Comparison of ENCODE assay signal across 31 mouse cellular contexts in the genomic region with DNA sequence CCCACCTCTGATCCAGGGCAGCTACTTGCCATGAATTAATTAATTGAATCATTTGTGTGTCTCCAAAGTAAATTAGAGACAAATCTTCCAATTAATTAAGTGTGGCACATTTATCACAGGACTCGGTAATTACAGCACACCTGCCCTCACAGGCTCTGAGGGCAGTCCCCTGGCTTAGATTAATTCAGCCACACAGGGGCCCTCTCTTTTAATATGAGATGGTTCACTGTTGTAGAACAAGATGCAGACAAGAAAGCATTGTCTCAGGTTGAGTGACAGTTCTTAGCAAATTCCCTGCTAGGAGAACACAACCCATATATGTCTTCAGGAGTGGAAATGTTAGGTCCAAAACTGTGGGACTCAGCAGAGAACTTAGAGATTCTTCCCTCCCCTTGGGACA. TPM values are rescaled to one million over a fixed set of nuclear protein-coding genes. Genes with fewer than 3 reads are reported as not detected.
"Had no signal": no experiment of that assay in that cellular context is flagged by ENCODE, and none has a peak within 500 bp of the region (broad histone marks: within the 10 kb centered on the region; RNA-seq: fewer than 3 reads in every experiment).

No protein-coding gene starts in this region.

- DNase-seq: left cerebral cortex, postnatal 4 days; liver; liver, embryonic 13.5 days; liver, postnatal 0 days; lung, adult 18-20 months; lung, adult 2 months; lung, embryonic 14.5 days; lung, postnatal 10 days; lung, postnatal 14 days; lung, postnatal 36 days; lung, postnatal 4 days; midbrain, embryonic 14.5 days had no signal

- H3K27ac ChIP-seq: left cerebral cortex, adult 2 months; limb, embryonic 10.5 days; limb, embryonic 12.5 days; limb, embryonic 13.5 days; limb, embryonic 15.5 days; liver, embryonic 12.5 days; liver, embryonic 13.5 days; liver, embryonic 14.5 days; liver, embryonic 15.5 days; lung, embryonic 15.5 days; macrophage; midbrain, embryonic 10.5 days; midbrain, embryonic 12.5 days; midbrain, embryonic 13.5 days; midbrain, embryonic 15.5 days had no signal

- H3K9me3 ChIP-seq: limb, embryonic 10.5 days; limb, embryonic 12.5 days; limb, embryonic 13.5 days; limb, embryonic 15.5 days; liver, embryonic 12.5 days; liver, embryonic 13.5 days; liver, embryonic 15.5 days; lung, embryonic 15.5 days; megakaryocyte, embryonic 14.5 days; midbrain, embryonic 10.5 days; midbrain, embryonic 12.5 days; midbrain, embryonic 13.5 days; midbrain, embryonic 15.5 days had no signal

- H3K9ac ChIP-seq: limb, embryonic 12.5 days; limb, embryonic 13.5 days; limb, embryonic 15.5 days; liver, embryonic 12.5 days; liver, embryonic 13.5 days; liver, embryonic 14.5 days; liver, embryonic 15.5 days; liver, postnatal 0 days; lung, embryonic 14.5 days; lung, embryonic 15.5 days; midbrain, embryonic 12.5 days; midbrain, embryonic 13.5 days; midbrain, embryonic 15.5 days had no signal

- H3K4me1 ChIP-seq: limb, embryonic 10.5 days; limb, embryonic 12.5 days; limb, embryonic 15.5 days; liver, embryonic 12.5 days; liver, embryonic 13.5 days; liver, embryonic 15.5 days; lung, embryonic 15.5 days; megakaryocyte, embryonic 14.5 days; midbrain, embryonic 15.5 days had no signal

- H3K36me3 ChIP-seq: limb, embryonic 10.5 days; limb, embryonic 12.5 days; limb, embryonic 13.5 days; limb, embryonic 15.5 days; liver, embryonic 12.5 days; liver, embryonic 13.5 days; liver, embryonic 15.5 days; lung, embryonic 15.5 days; midbrain, embryonic 10.5 days; midbrain, embryonic 12.5 days; midbrain, embryonic 13.5 days; midbrain, embryonic 15.5 days had no signal

- ATAC-seq: liver, embryonic 12.5 days; liver, postnatal 0 days; lung, postnatal 0 days; midbrain, embryonic 13.5 days; midbrain, embryonic 15.5 days had no signal

- H3K4me3 ChIP-seq: left cerebral cortex, adult 2 months; limb, embryonic 10.5 days; limb, embryonic 12.5 days; limb, embryonic 13.5 days; limb, embryonic 15.5 days; liver, embryonic 12.5 days; liver, embryonic 13.5 days; liver, embryonic 15.5 days; lung, embryonic 15.5 days; megakaryocyte, embryonic 14.5 days; midbrain, embryonic 10.5 days; midbrain, embryonic 12.5 days; midbrain, embryonic 13.5 days; midbrain, embryonic 15.5 days; myocyte had no signal

- H3K27me3 ChIP-seq: limb, embryonic 12.5 days; limb, embryonic 13.5 days; limb, embryonic 15.5 days; liver, embryonic 12.5 days; liver, embryonic 13.5 days; liver, embryonic 15.5 days; lung, embryonic 15.5 days; midbrain, embryonic 12.5 days; midbrain, embryonic 13.5 days; midbrain, embryonic 15.5 days had no signal

- H3K4me2 ChIP-seq: limb, embryonic 12.5 days; limb, embryonic 13.5 days; limb, embryonic 15.5 days; liver, embryonic 11.5 days; liver, embryonic 12.5 days; liver, embryonic 13.5 days; liver, embryonic 15.5 days; lung, embryonic 14.5 days; lung, embryonic 15.5 days; midbrain, embryonic 12.5 days; midbrain, embryonic 13.5 days; midbrain, embryonic 15.5 days had no signal

RNA-seq across cellular contexts. Expression of a gene that starts 27.7 kb away (rescaled TPM):
- polyA plus RNA-seq: liver, adult 2 months had no signal
